In the genomic region with DNA sequence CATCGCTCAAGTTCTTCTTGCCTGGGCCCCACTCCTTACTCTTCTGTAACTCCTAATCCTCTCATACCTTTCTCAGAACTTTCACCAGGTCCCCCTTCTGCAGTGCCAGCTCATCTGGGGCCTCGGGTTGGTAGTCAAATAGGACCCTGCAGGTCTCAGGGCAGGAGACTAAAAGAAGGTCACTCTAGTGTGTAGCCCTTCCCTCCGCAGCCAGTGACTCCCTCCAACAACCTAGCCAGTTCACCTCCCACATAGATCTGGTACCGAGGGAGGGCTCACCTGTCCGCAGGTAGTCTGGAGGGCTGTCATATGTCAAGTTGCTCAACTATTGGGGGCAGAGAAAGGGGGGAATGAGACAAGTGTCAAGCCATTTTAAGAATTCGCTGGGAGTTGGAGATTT, we compare ENCODE assay signal across 10 mouse cellular contexts. TPM values are rescaled to one million over a fixed set of nuclear protein-coding genes. Genes with fewer than 3 reads are reported as not detected.
"Had no signal": no experiment of that assay in that cellular context is flagged by ENCODE, and none has a peak within 500 bp of the region (broad histone marks: within the 10 kb centered on the region; RNA-seq: fewer than 3 reads in every experiment).

No protein-coding gene starts in this region.

- H3K9me3 ChIP-seq: limb, embryonic 15.5 days; liver, embryonic 13.5 days; midbrain, embryonic 12.5 days had no signal

- H3K27ac ChIP-seq: layer of hippocampus, adult 2 months; liver, embryonic 13.5 days; midbrain, embryonic 12.5 days had no signal

- DNase-seq: kidney, postnatal 4 days; liver, embryonic 13.5 days; lung, adult 18-20 months; right cerebral cortex, adult 18-20 months had no signal

- H3K27me3 ChIP-seq: limb, embryonic 15.5 days; liver, embryonic 13.5 days had no signal

- ATAC-seq: inflammation-experienced regulatory T-cells, adult 6 months; intestine, postnatal 0 days had no signal

RNA-seq across cellular contexts. Expression of gene Eva1b, which starts 13.9 kb away (rescaled TPM):
- total RNA-seq: megakaryocyte-erythroid progenitor cell, adult 5-6 weeks had no signal
